ENCODE assay signal across 8 mouse cellular contexts in the genomic region with DNA sequence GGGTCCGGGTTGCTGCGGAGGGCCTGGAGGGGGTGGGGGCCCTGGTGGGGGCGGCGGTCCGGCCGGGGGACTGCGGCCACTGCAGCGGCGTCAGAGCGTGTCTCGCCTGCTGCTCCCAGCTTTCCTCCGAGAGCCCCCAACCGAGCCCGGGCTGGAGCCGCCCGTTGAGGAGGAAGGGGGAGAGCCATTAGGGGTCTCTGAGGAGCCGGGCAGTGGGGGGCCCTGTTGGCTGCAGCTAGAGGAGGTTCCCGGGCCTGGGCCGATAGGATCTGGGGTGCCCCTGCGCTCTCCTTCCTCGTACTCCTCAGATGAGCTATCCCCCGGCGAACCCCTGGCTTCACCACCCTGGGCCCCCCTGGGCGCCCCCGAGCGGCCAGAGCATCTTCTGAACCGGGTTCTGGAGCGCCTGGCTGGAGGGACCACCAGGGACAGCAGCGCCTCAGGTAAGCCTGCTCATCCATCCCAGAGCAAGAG. TPM values are rescaled to one million over a fixed set of nuclear protein-coding genes. Genes with fewer than 3 reads are reported as not detected.
A peak's percentile ranks its signal among the peaks of the same experiment; 100 is the strongest.
DNase-seq lines count a peak whose midpoint lies in the region; ATAC-seq and TF ChIP-seq lines count a peak whose summit lies in the region.

No protein-coding gene starts in this region.

- no peaks in the 10 kb centered on the region for H3K9me3 ChIP-seq in forebrain, embryonic 16.5 days (ENCODE audit: control insufficient read depth, low read length)
- no peaks in the 10 kb centered on the region for H3K9me3 ChIP-seq in liver, embryonic 14.5 days (ENCODE audit: control insufficient read depth, low read length)
- H3K9me3 ChIP-seq in stomach, embryonic 16.5 days (replicated peaks; ENCODE audit: control insufficient read depth, low read length), result no peaks in the 10 kb centered on the region

- peak overlapping the region; percentile 97 for H3K4me3 ChIP-seq in layer of hippocampus, adult 2 months
- H3K4me3 ChIP-seq in forebrain, embryonic 16.5 days (replicated peaks; ENCODE audit: low read length), result peak overlapping the region; percentile 63
- H3K4me3 ChIP-seq in liver, embryonic 14.5 days (ENCODE audit: insufficient read depth in 1 of 2, low read depth in 2 of 2, low read length in 2 of 2), result peak overlapping the region in 1 of 2 experiments; percentile 65; a peak in 2 of 4 replicates
- H3K4me3 ChIP-seq in stomach, embryonic 16.5 days (replicated peaks; ENCODE audit: low read length), result peak overlapping the region; percentile 82

- DNase-seq in layer of hippocampus, adult 2 months (ENCODE audit: low spot score in 2 of 2), result no peak
- DNase-seq in layer of hippocampus, postnatal 25 days (ENCODE audit: extremely low spot score in 1 of 2, low spot score in 1 of 2), result no peak
- DNase-seq in cerebellum, postnatal 36 days, result peak; percentile 29 to 44
- no peak for DNase-seq in liver, embryonic 14.5 days (ENCODE audit: low read depth in 3 of 3, low spot score in 3 of 3)
- DNase-seq in urinary bladder, adult 18-20 months (ENCODE audit: low spot score in 2 of 2), result no peak
- DNase-seq in layer of hippocampus, adult 9-11 months, result no peak

- H3K27me3 ChIP-seq in forebrain, embryonic 16.5 days (replicated peaks; ENCODE audit: control insufficient read depth, insufficient read depth, low read length), result no peaks in the 10 kb centered on the region
- H3K27me3 ChIP-seq in liver, embryonic 14.5 days (ENCODE audit: control insufficient read depth, insufficient read depth, low read length), result peaks cover 23% of the 10 kb centered on the region
- H3K27me3 ChIP-seq in stomach, embryonic 16.5 days (ENCODE audit: control insufficient read depth, insufficient read depth, low read length), result no peaks in the 10 kb centered on the region

- H3K4me2 ChIP-seq in forebrain, embryonic 16.5 days (ENCODE audit: low read length), result peak overlapping the region; percentile 97
- peak overlapping the region; percentile 93 for H3K4me2 ChIP-seq in liver, embryonic 14.5 days (ENCODE audit: low read depth)
- H3K4me2 ChIP-seq in stomach, embryonic 16.5 days (ENCODE audit: low read depth, low read length), result peak overlapping the region; percentile 99

- peak; percentile 34; the same call in 1 of the 2 replicates for TF ChIP-seq CTCF in layer of hippocampus, adult 2 months (conservative IDR thresholded peaks at IDR 0.05)
- TF ChIP-seq CTCF in liver, embryonic 14.5 days (IDR thresholded peaks at IDR 0.05; ENCODE audit: low read depth), result no peak

- H3K4me1 ChIP-seq in forebrain, embryonic 16.5 days (replicated peaks; ENCODE audit: control insufficient read depth, insufficient read depth, low read length), result peaks cover 20% of the 10 kb centered on the region
- peaks cover 0 to 5% of the 10 kb centered on the region in 2 experiments; a peak in 3 of 4 replicates for H3K4me1 ChIP-seq in liver, embryonic 14.5 days (replicated peaks; ENCODE audit: control insufficient read depth in 2 of 2, insufficient read depth in 2 of 2, low read length in 1 of 2)
- H3K4me1 ChIP-seq in stomach, embryonic 16.5 days (ENCODE audit: control insufficient read depth, insufficient read depth, low read length), result peaks cover 14% of the 10 kb centered on the region; the same call in 1 of the 2 replicates

- peak overlapping the region; percentile 98 for H3K27ac ChIP-seq in layer of hippocampus, adult 2 months
- H3K27ac ChIP-seq in forebrain, embryonic 16.5 days (ENCODE audit: low read length), result no peak overlapping the region
- no peak overlapping the region for H3K27ac ChIP-seq in liver, embryonic 14.5 days
- H3K27ac ChIP-seq in stomach, embryonic 16.5 days (ENCODE audit: low read length), result peak overlapping the region; percentile 86

- ATAC-seq in forebrain, embryonic 16.5 days, result peak; percentile 28; the same call in 1 of the 2 replicates
- no peak for ATAC-seq in liver, embryonic 14.5 days (ENCODE audit: insufficient read depth)
- peak; percentile 18; the same call in 1 of the 2 replicates for ATAC-seq in stomach, embryonic 16.5 days (ENCODE audit: insufficient read depth, low FRiP score)

- under 1% methylated on average over 27 of the region's 29 CpGs for WGBS in forebrain, embryonic 16.5 days
- WGBS in liver, embryonic 14.5 days (ENCODE audit: insufficient replicate concordance), result 2% methylated on average over 27 of the region's 29 CpGs
- 2% methylated on average over 27 of the region's 29 CpGs for WGBS in stomach, embryonic 16.5 days

- H3K36me3 ChIP-seq in forebrain, embryonic 16.5 days (ENCODE audit: control insufficient read depth, insufficient read depth), result peaks cover 4% of the 10 kb centered on the region
- peaks cover 20% of the 10 kb centered on the region for H3K36me3 ChIP-seq in liver, embryonic 14.5 days (replicated peaks; ENCODE audit: control insufficient read depth, insufficient read depth, low read depth)
- H3K36me3 ChIP-seq in stomach, embryonic 16.5 days (ENCODE audit: control insufficient read depth, insufficient read depth, low read length), result 0 out of 2 replicates have a peak, but pooled peaks cover 6% of the 10 kb centered on the region

- peak overlapping the region; percentile 77 for H3K9ac ChIP-seq in forebrain, embryonic 16.5 days (replicated peaks; ENCODE audit: low read depth, low read length)
- H3K9ac ChIP-seq in liver, embryonic 14.5 days (replicated peaks), result peak overlapping the region; percentile 49
- peak overlapping the region; percentile 89 for H3K9ac ChIP-seq in stomach, embryonic 16.5 days (ENCODE audit: low read length)

- no peak for TF ChIP-seq EP300 in liver, embryonic 14.5 days (IDR thresholded peaks at IDR 0.05; ENCODE audit: low read depth)

RNA-seq across cellular contexts. Expression of gene Rapgefl1, which starts 0.7 kb away (rescaled TPM):
- total RNA-seq in layer of hippocampus, adult 2 months (2021), result 100 to 1,000 TPM; 213 to 240 TPM
- total RNA-seq in layer of hippocampus, postnatal 25 days (2021), result 100 to 1,000 TPM; 185 to 222 TPM
- 4.5 and 7.3 TPM in 2 replicates for polyA plus RNA-seq in forebrain, embryonic 16.5 days (2015; fragmentation: Nextera tagmentation; extraction: Ambion mirVana)
- polyA plus RNA-seq in liver, embryonic 14.5 days (2012; rRNA removed), result 0.52 and 0.55 TPM in 2 replicates
- polyA plus RNA-seq in liver, embryonic 14.5 days (2014; fragmentation: Nextera tagmentation; extraction: Ambion mirVana), result 0.05 and 0.06 TPM in 2 replicates
- polyA plus RNA-seq in stomach, embryonic 16.5 days (2015; fragmentation: Nextera tagmentation; extraction: Ambion mirVana), result 6.5 and 7.8 TPM in 2 replicates

RNA-seq across cellular contexts. Expression of gene Wipf2, which starts 26.2 kb away (rescaled TPM):
- total RNA-seq in layer of hippocampus, adult 2 months (2021), result 10 to 100 TPM; 68.6 to 70.9 TPM
- total RNA-seq in layer of hippocampus, postnatal 25 days (2021), result 10 to 100 TPM; 57.2 to 61.4 TPM
- polyA plus RNA-seq in forebrain, embryonic 16.5 days (2015; fragmentation: Nextera tagmentation; extraction: Ambion mirVana), result 4.6 and 5.1 TPM in 2 replicates
- polyA plus RNA-seq in liver, embryonic 14.5 days (2012; rRNA removed), result 2.0 and 2.1 TPM in 2 replicates
- polyA plus RNA-seq in liver, embryonic 14.5 days (2014; fragmentation: Nextera tagmentation; extraction: Ambion mirVana), result 1.1 and 1.4 TPM in 2 replicates
- 5.0 and 5.3 TPM in 2 replicates for polyA plus RNA-seq in stomach, embryonic 16.5 days (2015; fragmentation: Nextera tagmentation; extraction: Ambion mirVana)

RNA-seq across cellular contexts. Expression of gene Casc3, which starts 32.6 kb away (rescaled TPM):
- total RNA-seq in layer of hippocampus, adult 2 months (2021), result 10 to 100 TPM; 61.0 to 62.1 TPM
- 10 to 100 TPM; 53.3 to 60.6 TPM for total RNA-seq in layer of hippocampus, postnatal 25 days (2021)
- polyA plus RNA-seq in forebrain, embryonic 16.5 days (2015; fragmentation: Nextera tagmentation; extraction: Ambion mirVana), result 52.5 and 54.6 TPM in 2 replicates
- 12.2 and 12.7 TPM in 2 replicates for polyA plus RNA-seq in liver, embryonic 14.5 days (2012; rRNA removed)
- polyA plus RNA-seq in liver, embryonic 14.5 days (2014; fragmentation: Nextera tagmentation; extraction: Ambion mirVana), result 11.5 and 13.0 TPM in 2 replicates
- 25.1 and 26.3 TPM in 2 replicates for polyA plus RNA-seq in stomach, embryonic 16.5 days (2015; fragmentation: Nextera tagmentation; extraction: Ambion mirVana)

RNA-seq across cellular contexts. Expression of gene Msl1, which starts 42.0 kb away (rescaled TPM):
- total RNA-seq in layer of hippocampus, adult 2 months (2021), result 100 to 1,000 TPM; 168 to 178 TPM
- total RNA-seq in layer of hippocampus, postnatal 25 days (2021), result 100 to 1,000 TPM; 170 to 176 TPM
- polyA plus RNA-seq in forebrain, embryonic 16.5 days (2015; fragmentation: Nextera tagmentation; extraction: Ambion mirVana), result 27.7 and 32.0 TPM in 2 replicates
- polyA plus RNA-seq in liver, embryonic 14.5 days (2012; rRNA removed), result 11.5 and 15.8 TPM in 2 replicates
- polyA plus RNA-seq in liver, embryonic 14.5 days (2014; fragmentation: Nextera tagmentation; extraction: Ambion mirVana), result 4.5 and 4.9 TPM in 2 replicates
- polyA plus RNA-seq in stomach, embryonic 16.5 days (2015; fragmentation: Nextera tagmentation; extraction: Ambion mirVana), result 18.0 and 18.4 TPM in 2 replicates

Comparison
In these comparisons a context has a peak if more than half of its experiments do, and no peak if none do; other contexts are left out.
1. DNase-seq: peak in cerebellum, postnatal 36 days (2 of 2); none in layer of hippocampus, adult 2 months (0 of 2), layer of hippocampus, postnatal 25 days (0 of 2), liver, embryonic 14.5 days (0 of 3), urinary bladder, adult 18-20 months (0 of 2) and layer of hippocampus, adult 9-11 months (single experiment).
2. H3K27ac ChIP-seq: peak in layer of hippocampus, adult 2 months (single experiment) and stomach, embryonic 16.5 days (single experiment); none in forebrain, embryonic 16.5 days (single experiment) and liver, embryonic 14.5 days (single experiment).
3. Peak in every context shown above with its lines, with median percentiles within 50 percentile points of each other: H3K4me2 ChIP-seq and H3K9ac ChIP-seq.